Mouse (Mus musculus) lung, adult 2 months (tissue): ENCODE data around the gene Brat1.
A peak's percentile ranks its signal among the peaks of the same experiment; 100 is the strongest.

Experiments used
- CTCF ChIP-seq: fragments of 200-500 bp; IDR thresholded peaks from 2 replicates; pipeline ENCODE4 v1.5.1; 2011; ENCODE audit warnings: mild to moderate bottlenecking, low read length, control low read depth; ENCODE audit not compliant: insufficient read depth
- POLR2A ChIP-seq: fragments of 200-500 bp; IDR thresholded peaks from 2 replicates; pipeline ENCODE4 v1.6.1; 2011; ENCODE audit warnings: low read depth, mild to moderate bottlenecking, control low read depth, low read length, borderline replicate concordance; ENCODE audit errors: extremely low read depth

DNA sequence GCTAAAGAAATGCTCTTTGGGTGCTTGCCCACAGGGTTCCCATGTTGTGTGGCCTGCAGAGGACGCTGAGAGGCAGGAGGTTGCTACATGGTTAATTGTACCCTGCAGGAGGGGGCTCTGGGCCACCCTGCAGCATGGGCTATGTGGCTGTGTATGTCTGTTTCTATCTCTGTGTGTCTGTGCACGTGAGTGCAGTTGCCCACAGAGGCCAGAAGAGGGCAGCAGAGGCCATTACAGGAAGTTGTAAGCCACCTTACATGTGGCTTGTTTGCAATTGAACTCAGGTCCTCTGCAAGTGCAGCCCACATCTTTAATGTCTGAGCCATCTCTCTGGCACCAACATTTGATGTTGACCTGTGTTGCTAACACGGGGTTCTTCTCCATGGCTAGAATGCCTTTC lies 47.8 kb downstream of the Brat1 start:
- TF ChIP-seq POLR2A, result no peak
- peak; percentile 45 for TF ChIP-seq CTCF
